Mouse (Mus musculus) spleen, adult 18-20 months (tissue): ENCODE data around the gene Rpl39.

Source experiments
- DNase-seq, 2 experiments: peaks; one replicate each; pipeline ENCODE4 v3.0.0; 2022; ENCODE audit warnings: mixed read lengths in 2 of 2

Rpl39 gene

GRCm38 (mm10) chrX:37063902-37064301, 21.3 kb downstream of the Rpl39 start:
- no peak for DNase-seq

GRCm38 (mm10) chrX:37048890-37049823, 36.0 kb downstream of the Rpl39 start:
- DNase-seq, result no peak

GRCm38 (mm10) chrX:37048066-37048889, 36.9 kb downstream of the Rpl39 start, which contains the start of gene Sowahd:
TSS of gene Sowahd (plus strand) at chrX:37048845.
- DNase-seq, result no peak

- peak; percentile 13 to 50 for DNase-seq
These were observed 42.5 kb downstream of the Rpl39 start for GRCm38 (mm10) chrX:37042726-37043125.
